Mouse (Mus musculus) CD8-positive naive resting alpha-beta T cell, adult 2 months (primary cell): Measurements from ENCODE around the gene Tspyl1.
"Not testable (repeated sequence)": the region's sequence is repeated elsewhere in the genome, so short reads cannot be mapped to it uniquely, and the experiment has no call there.

Experiments used
- DNase-seq, 2 experiments: peaks; one replicate each; pipeline ENCODE4 v3.0.0; 2022; ENCODE audit warnings: low read depth in 2 of 2, low spot score in 2 of 2

Gene Tspyl1

GRCm38 (mm10) chr10:34281962-34282388 is at the start of gene Tspyl1:
Gene Tspyl1 (plus strand): TSS chr10:34282190.
- peak; percentile 99 for DNase-seq

- no peak for DNase-seq
Observed at GRCm38 (mm10) chr10:34233418-34233817, 48.6 kb upstream of the Tspyl1 start.

DNA sequence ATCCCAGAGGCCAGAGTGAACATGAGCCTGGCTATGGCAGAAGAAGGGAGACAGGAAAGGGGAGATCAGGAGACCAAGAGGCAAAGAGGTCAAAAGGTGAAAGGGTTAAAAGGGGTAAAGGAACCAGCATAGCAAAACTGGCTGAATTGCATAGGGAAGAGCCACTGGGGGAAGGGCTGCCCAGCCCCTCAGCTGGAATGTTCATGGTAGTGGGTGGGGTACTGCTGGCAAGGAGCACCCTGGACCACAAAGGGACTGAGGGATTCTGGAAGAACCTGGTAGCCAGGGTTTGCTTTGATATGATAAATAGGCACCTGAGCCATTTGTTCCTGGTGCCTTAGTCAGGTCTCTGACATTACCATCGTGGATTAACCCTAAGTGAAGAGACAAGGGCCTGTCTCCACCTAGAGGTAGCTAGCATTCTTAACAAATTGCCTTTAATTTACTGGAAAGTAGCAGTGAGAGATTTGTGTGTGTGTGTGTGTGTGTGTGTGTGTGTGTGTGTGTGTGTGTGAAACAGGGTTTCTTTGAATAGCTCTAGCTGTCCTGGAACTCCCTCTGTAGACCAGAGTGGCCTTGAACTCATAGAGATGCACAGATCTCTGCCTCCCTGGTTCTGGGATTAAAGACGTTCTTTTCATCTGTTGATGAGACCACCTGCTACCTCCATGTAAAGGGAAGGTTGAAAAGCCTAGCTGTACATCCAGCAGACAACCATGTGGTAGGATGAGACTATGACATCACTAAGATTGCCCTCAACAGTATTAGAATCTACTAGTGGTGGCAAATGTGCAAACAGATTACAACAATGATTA is 47.9 kb upstream of the Tspyl1 start:
- peak in 1 of 2 experiments; percentile 8 for DNase-seq

- peak; percentile 7 to 16 for DNase-seq
Observed at GRCm38 (mm10) chr10:34235384-34235783, 46.6 kb upstream of the Tspyl1 start.

DNA sequence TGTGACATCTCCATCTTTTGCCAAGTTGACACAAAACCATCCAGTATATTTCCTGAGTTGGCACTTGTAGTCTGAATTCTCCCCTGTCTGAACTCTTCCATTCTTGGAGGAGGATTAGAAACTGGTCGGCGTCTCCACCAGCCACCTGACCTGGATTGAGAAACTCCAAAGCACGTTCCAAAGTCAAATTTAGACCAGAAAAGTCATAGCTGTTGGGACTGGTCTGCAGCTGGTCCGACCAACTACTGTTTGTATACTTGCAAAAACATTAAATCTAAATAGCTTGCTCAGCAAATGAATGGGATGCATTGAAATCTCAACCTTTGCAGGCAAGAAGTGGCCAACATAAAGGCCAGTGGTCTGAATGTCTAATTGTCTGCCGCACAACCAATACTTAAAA is 45.4 kb upstream of the Tspyl1 start:
- DNase-seq, result no peak

DNA sequence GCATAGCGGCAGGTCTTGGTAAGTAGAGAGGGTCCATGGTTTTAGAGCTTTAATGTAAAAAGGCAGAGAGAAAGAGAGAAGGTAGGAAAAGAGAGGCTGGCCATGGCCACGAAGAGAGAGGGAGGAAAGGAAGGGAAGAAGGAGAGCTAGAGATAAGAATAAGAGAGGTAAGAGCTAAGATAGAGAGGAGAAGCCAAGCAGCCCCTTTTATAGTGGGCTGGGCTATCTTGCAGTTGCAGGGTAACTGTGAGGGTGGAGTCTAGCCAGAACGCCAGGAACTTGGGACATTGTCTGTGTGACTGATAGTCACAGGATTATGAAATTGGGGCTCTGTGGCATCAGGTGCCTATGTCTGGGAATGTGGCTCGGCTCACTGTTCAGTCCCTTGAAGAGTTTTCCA is 43.5 kb upstream of the Tspyl1 start:
- no peak for DNase-seq

DNA sequence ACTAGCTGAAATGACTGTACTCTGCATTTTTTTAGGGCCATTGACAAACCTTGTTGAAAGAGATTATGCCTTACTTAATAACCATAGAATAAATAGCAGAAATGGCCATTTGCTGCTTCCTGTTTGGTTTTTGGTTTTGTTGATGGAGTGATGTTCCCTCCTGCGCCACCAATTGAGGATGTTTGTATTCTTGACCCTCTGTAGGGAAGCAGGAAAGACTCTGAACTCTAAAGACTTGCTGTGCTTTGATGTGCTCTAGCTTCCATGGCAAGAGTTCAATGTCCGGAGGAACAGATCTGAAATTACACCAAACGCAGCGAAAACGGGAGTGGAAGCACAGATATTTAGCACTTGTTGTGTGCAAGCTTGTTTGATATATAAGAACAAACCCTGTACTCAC is 37.2 kb upstream of the Tspyl1 start:
- DNase-seq, result no peak

GRCm38 (mm10) chr10:34246106-34246505 is 35.9 kb upstream of the Tspyl1 start:
- DNase-seq, result no peak

- DNase-seq, result no peak
Observed at GRCm38 (mm10) chr10:34247757-34248156, 34.2 kb upstream of the Tspyl1 start.

DNA sequence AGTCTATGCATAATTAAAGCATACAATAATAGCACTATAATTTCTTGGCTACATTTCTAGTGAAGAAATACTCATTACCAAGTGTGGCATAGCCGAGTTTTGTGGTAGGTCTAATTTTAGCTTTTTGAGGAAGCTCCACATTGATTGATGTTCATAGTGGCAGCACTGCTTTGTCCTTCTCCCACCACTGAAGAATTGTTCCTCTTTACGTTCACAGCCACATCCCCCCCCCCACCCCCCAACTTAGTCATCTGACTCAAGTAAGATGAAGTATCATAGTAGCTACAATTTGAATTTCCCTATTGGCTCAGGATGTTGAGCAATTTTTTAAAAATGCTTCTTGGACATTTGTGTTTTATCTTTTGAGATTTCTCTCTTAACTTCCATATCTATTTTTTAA is 32.4 kb upstream of the Tspyl1 start:
- no peak for DNase-seq

DNA sequence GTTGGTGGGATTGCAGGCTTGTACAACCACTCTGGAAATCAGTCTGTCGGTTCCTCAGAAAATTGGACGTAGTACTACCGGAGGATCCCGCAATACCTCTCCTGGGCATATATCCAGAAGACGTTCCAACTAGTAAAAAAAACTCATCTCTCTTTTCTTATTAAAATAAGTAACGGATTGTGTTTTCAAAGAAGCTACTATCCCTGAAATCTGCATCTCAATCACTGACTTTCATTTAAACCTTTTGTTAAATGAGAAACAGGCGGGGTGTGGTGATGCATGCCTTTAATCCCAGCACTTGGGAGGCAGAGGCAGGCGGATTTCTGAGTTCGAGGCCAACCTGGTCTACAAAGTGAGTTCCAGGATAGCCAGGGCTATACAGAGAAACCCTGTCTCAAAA is 29.2 kb upstream of the Tspyl1 start:
- not testable (repeated sequence) for DNase-seq

DNA sequence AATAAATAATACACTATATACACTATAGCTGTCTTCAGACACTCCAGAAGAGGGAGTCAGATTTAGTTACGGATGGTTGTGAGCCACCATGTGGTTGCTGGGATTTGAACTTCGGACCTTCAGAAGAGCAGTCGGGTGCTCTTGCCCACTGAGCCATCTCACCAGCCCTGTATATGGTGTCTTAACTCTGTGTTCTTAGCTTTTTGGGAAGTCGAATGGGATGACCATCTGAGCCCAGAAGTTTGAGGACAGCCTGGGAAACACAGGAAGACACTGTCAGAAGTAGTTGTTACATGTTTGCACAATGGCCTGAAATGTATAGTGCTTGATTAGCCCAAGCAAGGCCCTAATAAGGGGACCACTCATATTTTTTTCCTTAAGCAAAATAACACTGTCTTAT is 16.9 kb upstream of the Tspyl1 start:
- no peak for DNase-seq

GRCm38 (mm10) chr10:34267312-34268070 is 14.5 kb upstream of the Tspyl1 start:
- DNase-seq, result no peak

DNA sequence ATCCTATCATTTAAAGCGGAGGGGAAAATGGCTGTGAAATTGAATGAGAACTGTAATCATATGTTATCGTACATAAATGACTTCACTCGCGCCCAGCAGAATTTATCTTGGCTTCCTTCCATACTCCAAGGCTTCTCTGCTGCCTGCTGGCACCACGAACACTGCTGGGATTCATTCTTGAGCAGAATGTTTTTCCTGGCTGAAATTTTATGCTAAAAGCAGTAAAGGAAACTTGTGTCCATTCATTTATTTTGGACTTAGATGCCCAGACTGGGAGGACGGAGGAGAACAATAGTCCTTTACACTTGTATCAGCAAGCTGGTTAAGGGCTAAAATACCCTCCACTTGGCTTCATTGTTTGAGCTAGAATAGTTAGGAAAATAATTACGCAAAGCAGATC is 10.3 kb upstream of the Tspyl1 start:
- no peak for DNase-seq

- DNase-seq, result peak; percentile 35 to 51
Observed at GRCm38 (mm10) chr10:34280591-34281175, 1.3 kb upstream of the Tspyl1 start.

- DNase-seq, result no peak
Observed at GRCm38 (mm10) chr10:34281211-34281961, 604 bp upstream of the Tspyl1 start.

DNA sequence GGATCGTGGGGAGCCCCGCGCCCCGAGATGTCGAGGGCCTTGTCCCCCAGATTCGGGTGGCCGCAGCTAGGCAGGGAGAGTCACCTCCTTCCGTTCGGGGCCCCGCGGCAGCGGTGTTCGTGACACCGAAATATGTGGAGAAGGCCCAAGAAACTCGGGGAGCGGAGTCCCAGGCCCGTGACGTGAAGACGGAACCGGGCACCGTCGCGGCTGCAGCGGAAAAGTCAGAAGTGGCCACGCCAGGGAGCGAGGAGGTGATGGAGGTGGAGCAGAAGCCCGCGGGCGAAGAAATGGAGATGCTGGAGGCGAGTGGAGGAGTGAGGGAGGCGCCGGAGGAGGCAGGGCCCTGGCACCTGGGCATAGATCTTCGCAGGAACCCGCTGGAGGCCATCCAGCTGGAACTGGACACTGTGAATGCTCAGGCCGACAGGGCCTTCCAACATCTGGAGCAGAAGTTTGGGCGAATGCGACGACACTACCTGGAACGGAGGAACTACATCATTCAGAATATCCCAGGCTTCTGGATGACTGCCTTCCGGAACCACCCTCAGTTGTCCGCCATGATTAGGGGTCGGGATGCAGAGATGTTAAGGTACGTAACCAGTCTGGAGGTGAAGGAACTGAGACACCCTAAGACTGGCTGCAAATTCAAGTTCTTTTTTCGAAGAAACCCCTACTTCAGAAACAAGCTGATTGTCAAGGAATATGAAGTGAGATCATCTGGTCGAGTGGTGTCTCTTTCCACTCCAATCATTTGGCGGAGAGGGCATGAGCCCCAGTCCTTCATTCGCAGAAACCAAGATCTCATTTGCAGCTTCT is 639 bp downstream of the Tspyl1 start:
- peak in 1 of 2 experiments; percentile 16 for DNase-seq

DNA sequence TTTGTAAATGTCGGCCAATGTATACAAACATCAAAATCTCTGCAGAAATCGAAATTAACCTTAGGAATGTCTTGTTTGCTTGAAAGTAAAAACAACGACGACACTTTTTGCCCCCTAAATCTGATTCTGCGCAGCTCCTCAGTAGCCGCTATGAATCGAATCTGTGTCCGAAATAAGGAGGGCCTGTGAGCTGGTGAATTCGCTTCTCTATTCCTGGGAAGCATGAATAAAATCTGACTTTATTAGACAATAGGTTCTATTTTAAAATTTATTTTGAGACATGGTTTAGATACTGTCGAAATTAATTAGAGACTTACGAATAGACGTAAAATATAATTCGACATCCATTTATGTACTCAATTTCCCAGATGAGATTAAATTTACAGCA is 14.9 kb downstream of the Tspyl1 start:
- DNase-seq, result no peak

GRCm38 (mm10) chr10:34297299-34297979 is 15.4 kb downstream of the Tspyl1 start, which contains the start of gene Tspyl4:
Gene Tspyl4 (plus strand): TSS chr10:34297442.
- DNase-seq, result peak; percentile 94 to 96
